Mouse (Mus musculus) limb, embryonic 11.5 days (tissue): ENCODE measurements around the gene Soga3. TPM values are rescaled to one million over a fixed set of nuclear protein-coding genes. Genes with fewer than 3 reads are reported as not detected.

Source experiments
- ATAC-seq: fragments of 200-750 bp; cut with Nextera tagmentation; 2 replicates; pipeline ENCODE4 v1.8.0; 2017; ENCODE audit warnings: low read depth; ENCODE audit not compliant: insufficient number of reproducible peaks, low FRiP score, low TSS enrichment
- DNase-seq: peaks from one replicate; pipeline ENCODE4 v3.0.0-alpha.2; 2015; ENCODE audit warnings: low spot score
- H3K27ac ChIP-seq: fragments of 300-500 bp; sonication (generic); replicated peaks from 2 replicates; pipeline ENCODE4 v1.5.1; 2014; ENCODE audit warnings: low read depth, mild to moderate bottlenecking, low read length
- H3K27me3 ChIP-seq: fragments of 300-500 bp; sonication (generic); 2 replicates; pipeline ENCODE4 v1.6.1; 2014; ENCODE audit warnings: mild to moderate bottlenecking, low read length, mixed read lengths; ENCODE audit not compliant: control insufficient read depth, insufficient read depth
- H3K36me3 ChIP-seq: fragments of 300-500 bp; sonication (generic); 2 replicates; pipeline ENCODE4 v1.6.1; 2014; ENCODE audit warnings: mild to moderate bottlenecking, low read length, moderate library complexity, mixed read lengths; ENCODE audit not compliant: control insufficient read depth, insufficient read depth
- H3K4me1 ChIP-seq: fragments of 300-500 bp; sonication (generic); 2 replicates; pipeline ENCODE4 v1.6.1; 2014; ENCODE audit warnings: low read length, mixed read lengths; ENCODE audit not compliant: control insufficient read depth, insufficient read depth
- H3K4me2 ChIP-seq: fragments of 300-500 bp; sonication (generic); 2 replicates; pipeline ENCODE4 v1.6.1; 2014; ENCODE audit warnings: low read depth, mild to moderate bottlenecking, moderate library complexity; ENCODE audit not compliant: severe bottlenecking
- H3K4me3 ChIP-seq: fragments of 300-500 bp; sonication (generic); 2 replicates; pipeline ENCODE4 v1.5.1; 2014; ENCODE audit warnings: low read depth, low read length
- H3K9ac ChIP-seq: fragments of 300-500 bp; sonication (generic); 2 replicates; pipeline ENCODE4 v1.6.1; 2014; ENCODE audit warnings: mild to moderate bottlenecking, low read length
- H3K9me3 ChIP-seq: fragments of 300-500 bp; sonication (generic); 2 replicates; pipeline ENCODE4 v1.6.1; 2016; ENCODE audit warnings: low read length; ENCODE audit not compliant: control insufficient read depth
- WGBS: fragments of 180-500 bp; shearing (Covaris S2); extraction: QIAGEN DNeasy Blood & Tissue Kit; methylation state at CpG from one replicate; pipeline ENCODE4 v1.1.7; 2014; 5-methylcytosine and 5-hydroxymethylcytosine counted together
- polyA plus RNA-seq: library from polyadenylated mRNA; unstranded; fragments of >200 nt; fragmentation: Nextera tagmentation; extraction: Ambion mirVana; gene quantifications from 2 replicates; pipeline ENCODE4 v1.2.1, GENCODE M21; 2014

The Soga3 gene
- polyA plus RNA-seq = 0.33 and 0.67 TPM in 2 replicates

DNA sequence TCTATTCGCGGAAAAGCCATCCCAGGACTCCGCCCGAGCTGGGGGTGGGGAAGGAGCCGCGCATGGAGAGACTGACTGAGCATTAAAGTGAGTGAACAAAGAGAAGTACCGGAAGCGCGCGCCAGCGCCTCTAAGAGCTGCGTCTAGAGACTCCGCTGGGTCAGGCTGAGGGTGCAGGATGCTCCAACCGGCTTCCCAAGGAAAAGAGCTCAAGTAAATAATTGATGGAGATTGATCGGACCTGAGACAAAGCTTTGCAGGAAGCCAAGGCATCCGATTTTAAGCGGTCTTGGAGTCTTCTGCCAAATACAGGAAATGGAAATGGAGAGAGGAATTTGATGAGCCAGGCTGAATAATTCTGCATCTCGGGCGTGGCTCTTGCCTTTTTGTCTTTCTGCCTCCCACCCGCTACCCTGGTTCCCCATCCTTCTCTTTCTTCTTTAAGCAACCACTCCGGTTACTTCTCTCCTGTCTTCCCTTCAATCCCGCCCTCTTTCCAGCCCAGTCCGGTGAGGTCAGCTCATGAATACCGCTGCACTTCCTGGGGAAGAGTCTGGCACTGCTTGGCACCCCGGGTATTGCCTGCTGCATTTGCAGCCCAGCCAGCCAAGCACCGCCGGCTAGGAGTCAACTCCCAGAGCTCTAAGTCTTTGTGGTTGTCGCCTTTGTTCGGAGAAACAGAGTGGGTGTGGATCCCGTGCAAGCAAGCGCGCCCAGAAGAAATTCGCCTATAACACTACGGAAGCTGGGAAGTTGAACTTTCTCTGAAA is at the start of gene Soga3:
TSS of gene Soga3 (plus strand) at position 274 of the 770 bp plus-strand sequence.
- WGBS = under 1% methylated on average over 34 of the region's 34 CpGs
- no peak within 1 kb of the TSS for H3K27ac ChIP-seq
- ATAC-seq (no peak), DNase-seq (peak; percentile 51)
- H3K27me3 ChIP-seq = peaks cover 35% of the 10 kb centered on the region
- peak within 1 kb of the TSS; percentile 44 for H3K4me2 ChIP-seq
- H3K4me1 ChIP-seq = peaks cover 4% of the 10 kb centered on the region; the same call in 1 of the 2 replicates
- H3K36me3 ChIP-seq = no peaks in the 10 kb centered on the region
- H3K4me3 ChIP-seq = peak within 1 kb of the TSS; percentile 22
- H3K9ac ChIP-seq = no peak within 1 kb of the TSS
- no peaks in the 10 kb centered on the region for H3K9me3 ChIP-seq

DNA sequence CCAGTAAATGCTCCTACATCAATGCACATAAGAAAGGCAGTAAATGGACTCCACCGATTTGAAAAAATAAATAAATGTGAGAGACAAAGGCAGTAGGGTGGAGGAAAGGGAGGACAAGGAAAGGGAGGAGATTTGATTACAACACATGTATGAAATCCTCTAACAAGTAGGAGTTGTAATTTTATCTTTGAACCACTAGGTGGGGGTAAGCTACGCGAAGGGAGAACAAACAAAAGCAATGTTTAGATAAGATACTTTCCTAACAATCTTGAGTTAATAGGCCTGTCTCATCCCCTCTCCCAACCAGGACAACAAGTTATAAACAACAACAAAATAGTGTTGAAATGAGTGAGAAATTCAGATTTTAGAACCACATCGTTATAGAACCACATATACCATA is 36.7 kb upstream of the Soga3 start:
- H3K9ac ChIP-seq = no peak overlapping the region
- no peak overlapping the region for H3K4me2 ChIP-seq
- H3K9me3 ChIP-seq = no peaks in the 10 kb centered on the region
- H3K27ac ChIP-seq = no peak overlapping the region
- H3K4me3 ChIP-seq = no peak overlapping the region
- no peak for DNase-seq
- 14% methylated on average over 4 of the region's 4 CpGs for WGBS
- no peak for ATAC-seq
- no peaks in the 10 kb centered on the region for H3K36me3 ChIP-seq
- H3K4me1 ChIP-seq = no peaks in the 10 kb centered on the region
- no peaks in the 10 kb centered on the region for H3K27me3 ChIP-seq

DNA sequence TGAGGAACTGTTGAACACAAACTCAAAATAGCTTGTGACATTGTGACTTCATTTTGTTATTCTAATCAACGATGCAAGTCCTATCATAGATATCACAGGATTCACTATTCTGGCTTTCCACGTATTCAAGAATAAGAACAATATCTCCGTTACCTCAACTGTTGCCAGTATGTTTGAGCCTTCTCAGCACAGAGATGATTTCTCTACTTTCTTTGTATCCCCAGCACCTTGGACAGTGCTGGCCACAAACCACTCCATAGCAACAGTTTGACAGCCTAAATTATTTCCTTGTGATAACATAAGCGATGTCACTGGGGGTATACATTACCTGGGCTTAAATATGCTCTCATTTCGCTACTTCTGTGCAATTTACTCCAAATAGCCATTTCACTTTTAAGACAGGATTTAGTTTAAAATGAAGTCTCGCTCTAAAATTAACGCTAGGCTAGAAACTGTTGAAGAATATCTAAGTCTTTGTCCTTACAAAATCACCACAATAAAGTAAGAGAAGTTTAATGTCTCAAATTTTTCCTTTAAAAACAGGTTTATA is 1.0 kb upstream of the Soga3 start:
- H3K36me3 ChIP-seq = no peaks in the 10 kb centered on the region
- ATAC-seq = no peak
- H3K27me3 ChIP-seq = peaks cover 24% of the 10 kb centered on the region
- H3K4me3 ChIP-seq = no peak overlapping the region
- no peaks in the 10 kb centered on the region; the same call in 1 of the 2 replicates for H3K4me1 ChIP-seq
- no peak for DNase-seq
- H3K27ac ChIP-seq = no peak overlapping the region
- H3K4me2 ChIP-seq = no peak overlapping the region
- WGBS = 33% methylated on average over 7 of the region's 7 CpGs
- no peak overlapping the region for H3K9ac ChIP-seq
- H3K9me3 ChIP-seq = no peaks in the 10 kb centered on the region

DNA sequence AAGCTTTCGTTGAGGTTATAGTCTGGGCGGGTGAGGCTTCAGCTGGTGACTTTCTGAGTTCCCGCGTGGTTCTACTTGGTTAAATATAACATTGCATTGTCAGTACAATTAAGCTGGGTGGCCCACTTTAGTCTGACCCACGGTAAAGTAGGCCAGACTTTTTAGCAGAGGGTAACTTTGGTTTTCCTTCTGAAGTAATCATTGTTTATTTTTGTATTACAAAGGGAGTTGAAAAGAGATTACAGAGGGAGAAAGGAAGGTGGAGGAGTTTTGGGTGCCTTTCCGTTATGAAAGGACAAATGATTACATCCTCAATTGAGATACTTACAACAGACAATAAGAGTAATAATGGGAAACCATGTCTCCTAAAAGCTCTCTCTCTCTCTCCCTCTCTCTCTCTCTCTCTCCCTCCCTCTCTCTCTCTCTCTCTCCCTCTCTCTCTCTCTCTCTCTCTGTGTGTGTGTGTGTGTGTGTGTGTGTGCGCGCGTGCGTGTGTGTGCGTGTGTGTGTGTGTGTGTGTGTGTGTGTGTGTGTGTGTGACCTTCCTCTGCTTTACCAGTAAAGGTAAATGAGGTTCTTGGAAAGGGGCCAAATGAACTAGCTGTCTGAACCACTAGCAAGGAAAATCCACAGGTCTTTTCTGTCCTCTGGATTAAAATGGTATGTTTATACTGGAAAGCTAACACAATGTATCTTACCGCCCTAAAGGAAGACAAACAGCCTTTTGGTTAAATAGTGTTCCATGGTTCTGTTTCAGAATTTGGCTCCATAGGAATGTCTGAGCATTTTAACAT is 1.2 kb downstream of the Soga3 start:
- Histone ChIP-seq H3K4me1 (peaks cover 4% of the 10 kb centered on the region; the same call in 1 of the 2 replicates), H3K4me3 (no peak overlapping the region), H3K9me3 (no peaks in the 10 kb centered on the region), H3K4me2 (no peak overlapping the region), H3K36me3 (no peaks in the 10 kb centered on the region), H3K9ac (no peak overlapping the region), H3K27ac (no peak overlapping the region), H3K27me3 (peaks cover 36% of the 10 kb centered on the region)
- DNase-seq (no peak), ATAC-seq (no peak)
- WGBS = 18% methylated on average over 7 of the region's 12 CpGs

DNA sequence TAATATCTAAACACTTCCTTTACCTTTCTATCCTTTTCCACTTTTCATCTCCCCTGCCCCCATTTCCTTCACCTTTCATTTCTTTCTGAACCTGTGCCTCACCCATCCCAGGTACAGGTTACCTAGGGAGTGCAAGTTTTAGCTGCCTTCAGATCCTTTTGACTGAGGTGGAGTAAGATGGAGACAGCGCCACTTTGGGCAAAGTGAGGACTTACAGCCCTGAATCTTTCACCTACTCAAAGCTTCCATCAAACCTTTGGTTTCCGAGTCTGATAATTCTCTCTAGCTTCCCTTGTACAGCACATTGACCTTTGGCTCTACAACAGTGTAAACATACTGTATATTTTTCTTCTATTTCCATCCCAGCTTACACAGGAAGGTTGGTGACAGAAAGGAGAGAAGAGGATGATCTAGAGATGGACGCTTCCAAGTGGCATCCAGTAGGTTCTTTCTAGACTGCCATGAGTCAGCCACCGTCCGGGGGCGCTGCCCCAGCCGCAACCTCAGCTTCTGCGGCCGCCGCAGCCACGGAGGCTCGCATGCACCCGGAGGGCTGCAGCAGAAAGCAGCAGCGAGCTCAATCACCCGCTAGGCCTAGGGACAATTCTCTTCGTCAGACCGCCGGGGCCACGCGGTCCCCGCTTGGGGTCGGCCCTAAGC is 2.7 kb downstream of the Soga3 start:
- H3K4me1 ChIP-seq = peaks cover 4% of the 10 kb centered on the region; the same call in 1 of the 2 replicates
- no peak for DNase-seq
- under 1% methylated on average over 22 of the region's 22 CpGs for WGBS
- H3K9ac ChIP-seq = no peak overlapping the region
- H3K9me3 ChIP-seq = no peaks in the 10 kb centered on the region
- no peaks in the 10 kb centered on the region for H3K36me3 ChIP-seq
- ATAC-seq = peak; percentile 66
- peak overlapping the region; percentile 97 for H3K4me2 ChIP-seq
- peak overlapping the region; percentile 52 for H3K4me3 ChIP-seq
- H3K27me3 ChIP-seq = peaks cover 36% of the 10 kb centered on the region
- H3K27ac ChIP-seq = no peak overlapping the region

DNA sequence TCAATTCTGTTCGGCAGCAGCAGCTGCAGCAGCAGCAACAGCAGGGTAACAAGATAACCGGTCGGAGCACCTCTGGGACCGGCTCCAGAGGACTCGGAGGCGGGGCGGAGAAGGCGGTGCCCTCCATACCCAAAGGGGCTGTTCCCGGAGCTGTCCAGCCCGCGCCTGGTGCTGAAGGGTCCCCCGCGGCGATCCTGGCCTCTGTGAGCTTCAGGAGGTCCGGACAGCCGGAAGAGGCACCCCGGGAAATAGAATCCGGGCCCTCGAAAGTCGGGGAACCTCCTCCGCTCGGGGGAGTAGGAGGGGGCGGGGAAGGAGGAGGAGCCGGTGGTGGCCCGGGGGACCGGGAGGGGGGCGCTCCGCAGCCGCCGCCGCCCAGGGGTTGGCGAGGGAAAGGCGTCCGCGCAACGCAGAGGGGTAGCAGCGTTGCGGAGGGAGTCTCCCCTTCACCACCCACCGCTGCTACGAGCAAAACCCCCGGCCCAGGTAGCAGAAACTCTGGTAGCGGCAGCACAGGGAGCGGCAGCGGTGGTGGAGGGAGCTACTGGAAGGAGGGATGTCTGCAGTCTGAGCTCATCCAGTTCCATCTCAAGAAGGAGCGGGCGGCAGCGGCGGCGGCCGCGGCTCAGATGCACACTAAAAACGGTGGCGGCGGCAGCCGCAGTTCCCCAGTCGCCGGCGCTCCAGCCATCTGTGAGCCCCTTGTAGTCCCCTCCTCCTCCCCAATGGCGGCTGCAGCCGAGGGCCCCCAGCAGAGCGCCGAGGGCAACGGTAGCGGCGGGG is 3.4 kb downstream of the Soga3 start:
- Histone ChIP-seq H3K4me1 (peaks cover 4% of the 10 kb centered on the region; the same call in 1 of the 2 replicates), H3K4me3 (peak overlapping the region; percentile 52), H3K9me3 (no peaks in the 10 kb centered on the region), H3K9ac (no peak overlapping the region), H3K36me3 (no peaks in the 10 kb centered on the region), H3K27me3 (peaks cover 36% of the 10 kb centered on the region), H3K4me2 (peak overlapping the region; percentile 97), H3K27ac (no peak overlapping the region)
- ATAC-seq (peak; percentile 87), DNase-seq (peak; percentile 92)
- under 1% methylated on average over 56 of the region's 65 CpGs for WGBS

DNA sequence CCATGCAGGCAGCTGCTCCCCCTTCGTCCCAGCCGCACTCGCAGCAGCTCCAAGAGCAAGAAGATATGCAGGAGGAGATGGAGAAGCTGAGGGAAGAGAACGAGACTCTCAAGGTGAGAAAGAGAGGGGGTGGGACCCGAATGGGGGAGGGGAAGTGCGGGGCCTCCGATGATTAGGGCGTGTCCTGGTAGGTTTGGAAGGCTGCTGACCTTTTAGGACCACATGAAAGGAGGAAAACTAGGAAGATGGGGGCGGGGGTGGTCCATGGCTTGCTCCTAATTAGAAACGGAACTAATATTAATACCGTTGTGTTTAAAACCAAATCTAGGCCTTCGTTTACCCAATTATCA is 4.0 kb downstream of the Soga3 start:
- DNase-seq (no peak), ATAC-seq (no peak)
- peaks cover 36% of the 10 kb centered on the region for H3K27me3 ChIP-seq
- peaks cover 4% of the 10 kb centered on the region; the same call in 1 of the 2 replicates for H3K4me1 ChIP-seq
- H3K36me3 ChIP-seq = no peaks in the 10 kb centered on the region
- H3K27ac ChIP-seq = no peak overlapping the region
- H3K9ac ChIP-seq = no peak overlapping the region
- no peaks in the 10 kb centered on the region for H3K9me3 ChIP-seq
- peak overlapping the region; percentile 97 for H3K4me2 ChIP-seq
- peak overlapping the region; percentile 52 for H3K4me3 ChIP-seq
- 0% methylated on average over 12 of the region's 12 CpGs for WGBS
